Mouse (Mus musculus) midbrain, embryonic 13.5 days (tissue): ENCODE data around the gene Ap1s1. TPM values are rescaled to one million over a fixed set of nuclear protein-coding genes. Genes with fewer than 3 reads are reported as not detected.
A peak's percentile ranks its signal among the peaks of the same experiment; 100 is the strongest.

Source experiments
- ATAC-seq: fragments of 200-750 bp; cut with Nextera tagmentation; 2 replicates; pipeline ENCODE4 v1.8.0; 2017; ENCODE audit warnings: mild to moderate bottlenecking, moderate TSS enrichment, moderate library complexity
- H3K27ac ChIP-seq: fragments of 300-500 bp; sonication (generic); 2 replicates; pipeline ENCODE4 v1.5.1; 2015; ENCODE audit warnings: inconsistent platforms, mild to moderate bottlenecking, moderate library complexity
- H3K27me3 ChIP-seq: fragments of 300-500 bp; sonication (generic); 2 replicates; pipeline ENCODE4 v1.6.1; 2015; ENCODE audit warnings: mild to moderate bottlenecking, inconsistent platforms
- H3K36me3 ChIP-seq: fragments of 300-500 bp; sonication (generic); 2 replicates; pipeline ENCODE4 v1.6.1; 2015; ENCODE audit warnings: mild to moderate bottlenecking, inconsistent platforms
- H3K4me1 ChIP-seq: fragments of 300-500 bp; sonication (generic); replicated peaks from 2 replicates; pipeline ENCODE4 v1.6.1; 2015; ENCODE audit warnings: inconsistent platforms
- H3K4me2 ChIP-seq: fragments of 300-500 bp; sonication (generic); replicated peaks from 2 replicates; pipeline ENCODE4 v1.6.1; 2015; ENCODE audit warnings: moderate library complexity, mild to moderate bottlenecking, inconsistent platforms
- H3K4me3 ChIP-seq: fragments of 300-500 bp; sonication (generic); replicated peaks from 2 replicates; pipeline ENCODE4 v1.5.1; 2015; ENCODE audit warnings: mild to moderate bottlenecking, inconsistent platforms
- H3K9ac ChIP-seq: fragments of 300-500 bp; sonication (generic); replicated peaks from 2 replicates; pipeline ENCODE4 v1.6.1; 2015; ENCODE audit warnings: mild to moderate bottlenecking, inconsistent platforms
- H3K9me3 ChIP-seq: fragments of 300-500 bp; sonication (generic); 2 replicates; pipeline ENCODE4 v1.6.1; 2016; ENCODE audit warnings: mild to moderate bottlenecking, inconsistent platforms
- WGBS: fragments of 180-500 bp; shearing (Covaris S2); methylation state at CpG from one replicate; pipeline ENCODE4 v1.1.7; 2015; 5-methylcytosine and 5-hydroxymethylcytosine counted together
- polyA plus RNA-seq: library from polyadenylated mRNA; unstranded; fragments of >200 nt; fragmentation: Nextera tagmentation; extraction: Ambion mirVana; gene quantifications from 2 replicates; pipeline ENCODE4 v1.2.1, GENCODE M21; 2015

Ap1s1 gene
- polyA plus RNA-seq, 1 experiment from 2014 or later = 257 TPM

GRCm38 (mm10) chr5:137077187-137077586 lies 31.3 kb upstream of the Ap1s1 start:
- no peak overlapping the region for H3K27ac ChIP-seq
- no peak overlapping the region for H3K9ac ChIP-seq
- H3K27me3 ChIP-seq = peaks cover 4% of the 10 kb centered on the region; the same call in 1 of the 2 replicates
- peaks cover 11% of the 10 kb centered on the region; the same call in 1 of the 2 replicates for H3K4me1 ChIP-seq
- 91% methylated on average over 7 of the region's 7 CpGs for WGBS
- no peaks in the 10 kb centered on the region for H3K9me3 ChIP-seq
- no peaks in the 10 kb centered on the region for H3K36me3 ChIP-seq
- no peak overlapping the region for H3K4me3 ChIP-seq
- no peak overlapping the region for H3K4me2 ChIP-seq
- no peak for ATAC-seq

GRCm38 (mm10) chr5:137076191-137076930 lies 30.4 kb upstream of the Ap1s1 start:
- no peak for ATAC-seq
- Histone ChIP-seq H3K36me3 (no peaks in the 10 kb centered on the region), H3K4me2 (no peak overlapping the region), H3K4me3 (no peak overlapping the region), H3K4me1 (peaks cover 17% of the 10 kb centered on the region; the same call in 1 of the 2 replicates), H3K9ac (no peak overlapping the region), H3K27ac (no peak overlapping the region), H3K9me3 (no peaks in the 10 kb centered on the region), H3K27me3 (peaks cover 4% of the 10 kb centered on the region; the same call in 1 of the 2 replicates)
- 49% methylated on average over 12 of the region's 12 CpGs for WGBS

GRCm38 (mm10) chr5:137075726-137076125 lies 29.8 kb upstream of the Ap1s1 start:
- 76% methylated on average over 6 of the region's 6 CpGs for WGBS
- peaks cover 4% of the 10 kb centered on the region; the same call in 1 of the 2 replicates for H3K27me3 ChIP-seq
- H3K4me3 ChIP-seq = no peak overlapping the region
- no peak for ATAC-seq
- no peaks in the 10 kb centered on the region for H3K9me3 ChIP-seq
- H3K27ac ChIP-seq = no peak overlapping the region
- H3K36me3 ChIP-seq = no peaks in the 10 kb centered on the region
- H3K4me2 ChIP-seq = no peak overlapping the region
- H3K9ac ChIP-seq = no peak overlapping the region
- H3K4me1 ChIP-seq = peaks cover 17% of the 10 kb centered on the region; the same call in 1 of the 2 replicates

- no peak overlapping the region for H3K9ac ChIP-seq
- H3K36me3 ChIP-seq = no peaks in the 10 kb centered on the region
- no peak for ATAC-seq
- H3K4me2 ChIP-seq = no peak overlapping the region
- peaks cover 4% of the 10 kb centered on the region for H3K27me3 ChIP-seq
- 28% methylated on average over 6 of the region's 6 CpGs for WGBS
- no peak overlapping the region for H3K27ac ChIP-seq
- H3K9me3 ChIP-seq = no peaks in the 10 kb centered on the region
- H3K4me3 ChIP-seq = no peak overlapping the region
- H3K4me1 ChIP-seq = peaks cover 17% of the 10 kb centered on the region; the same call in 1 of the 2 replicates
These were observed 28.3 kb upstream of the Ap1s1 start for GRCm38 (mm10) chr5:137074191-137074651.

- Histone ChIP-seq H3K36me3 (no peaks in the 10 kb centered on the region), H3K9ac (no peak overlapping the region), H3K27me3 (peaks cover 4% of the 10 kb centered on the region), H3K27ac (no peak overlapping the region), H3K4me2 (no peak overlapping the region), H3K9me3 (no peaks in the 10 kb centered on the region), H3K4me3 (no peak overlapping the region), H3K4me1 (peaks cover 17% of the 10 kb centered on the region; the same call in 1 of the 2 replicates)
- no peak for ATAC-seq
- WGBS = 96% methylated on average over 8 of the region's 8 CpGs
These were observed 27.2 kb upstream of the Ap1s1 start for GRCm38 (mm10) chr5:137073141-137073540.

- Histone ChIP-seq H3K36me3 (no peaks in the 10 kb centered on the region), H3K4me3 (peak within 1 kb of the TSS; percentile 32), H3K27ac (0 out of 2 replicates have a peak within 1 kb of the TSS, but pooled peaks have one; percentile 44), H3K27me3 (peaks cover 4% of the 10 kb centered on the region), H3K4me2 (peak within 1 kb of the TSS; percentile 53), H3K9ac (peak within 1 kb of the TSS; percentile 49; the same call in 1 of the 2 replicates), H3K4me1 (peaks cover 17% of the 10 kb centered on the region; the same call in 1 of the 2 replicates), H3K9me3 (no peaks in the 10 kb centered on the region)
- whole genome bisulfite sequencing = 23% methylated on average over 23 of the region's 23 CpGs
- ATAC-seq = peak; percentile 89
These were observed 26.4 kb upstream of the Ap1s1 start, which contains the start of gene Serpine1 for GRCm38 (mm10) chr5:137072079-137072960. Serpine1 (minus strand) TSS chr5:137072268.

- no peaks in the 10 kb centered on the region for H3K36me3 ChIP-seq
- 87% methylated on average over 19 of the region's 19 CpGs for WGBS
- H3K27me3 ChIP-seq = peaks cover 4% of the 10 kb centered on the region
- H3K9ac ChIP-seq = no peak overlapping the region
- H3K9me3 ChIP-seq = no peaks in the 10 kb centered on the region
- H3K4me3 ChIP-seq = no peak overlapping the region
- no peak for ATAC-seq
- H3K4me1 ChIP-seq = peaks cover 17% of the 10 kb centered on the region; the same call in 1 of the 2 replicates
- H3K4me2 ChIP-seq = no peak overlapping the region
- H3K27ac ChIP-seq = no peak overlapping the region
These were observed 25.1 kb upstream of the Ap1s1 start for GRCm38 (mm10) chr5:137070881-137071605.

GRCm38 (mm10) chr5:137068711-137069110 lies 22.8 kb upstream of the Ap1s1 start:
- Histone ChIP-seq H3K4me2 (no peak overlapping the region), H3K9ac (no peak overlapping the region), H3K36me3 (no peaks in the 10 kb centered on the region), H3K27ac (no peak overlapping the region), H3K4me1 (peaks cover 12% of the 10 kb centered on the region; the same call in 1 of the 2 replicates), H3K4me3 (no peak overlapping the region), H3K9me3 (no peaks in the 10 kb centered on the region), H3K27me3 (peaks cover 4% of the 10 kb centered on the region)
- 73% methylated on average over 4 of the region's 4 CpGs for WGBS
- no peak for ATAC-seq

GRCm38 (mm10) chr5:137065923-137066322 lies 20.0 kb upstream of the Ap1s1 start:
- Histone ChIP-seq H3K36me3 (no peaks in the 10 kb centered on the region), H3K9me3 (no peaks in the 10 kb centered on the region), H3K9ac (no peak overlapping the region), H3K4me1 (no peaks in the 10 kb centered on the region), H3K4me3 (no peak overlapping the region), H3K27me3 (no peaks in the 10 kb centered on the region; the same call in 1 of the 2 replicates), H3K4me2 (no peak overlapping the region), H3K27ac (no peak overlapping the region)
- ATAC-seq = no peak
- 70% methylated on average over 8 of the region's 8 CpGs for WGBS

GRCm38 (mm10) chr5:137065454-137065853 lies 19.5 kb upstream of the Ap1s1 start:
- H3K9ac ChIP-seq = no peak overlapping the region
- no peak for ATAC-seq
- H3K36me3 ChIP-seq = no peaks in the 10 kb centered on the region
- H3K4me2 ChIP-seq = no peak overlapping the region
- no peaks in the 10 kb centered on the region; the same call in 1 of the 2 replicates for H3K27me3 ChIP-seq
- no peaks in the 10 kb centered on the region for H3K9me3 ChIP-seq
- H3K4me3 ChIP-seq = no peak overlapping the region
- H3K27ac ChIP-seq = no peak overlapping the region
- WGBS = 65% methylated on average over 6 of the region's 6 CpGs
- no peaks in the 10 kb centered on the region for H3K4me1 ChIP-seq

- 91% methylated on average over 5 of the region's 5 CpGs for WGBS
These were observed 16.7 kb upstream of the Ap1s1 start for GRCm38 (mm10) chr5:137062601-137063000.

More at GRCm38 (mm10) chr5:137062601-137063000, 16.7 kb upstream of the Ap1s1 start:
- no peaks in the 10 kb centered on the region for H3K36me3 ChIP-seq
- no peak overlapping the region for H3K4me3 ChIP-seq
- H3K4me2 ChIP-seq = no peak overlapping the region
- H3K27ac ChIP-seq = no peak overlapping the region
- H3K27me3 ChIP-seq = no peaks in the 10 kb centered on the region
- no peak for ATAC-seq
- no peaks in the 10 kb centered on the region for H3K9me3 ChIP-seq
- no peak overlapping the region for H3K9ac ChIP-seq
- H3K4me1 ChIP-seq = no peaks in the 10 kb centered on the region
